Mouse (Mus musculus) forebrain, embryonic 15.5 days (tissue): ENCODE results near the gene Zfp451. TPM values are rescaled to one million over a fixed set of nuclear protein-coding genes. Genes with fewer than 3 reads are reported as not detected.
"Not testable (repeated sequence)": the region's sequence is repeated elsewhere in the genome, so short reads cannot be mapped to it uniquely, and the experiment has no call there.

Experiments
- ATAC-seq: fragments of 200-750 bp; cut with Nextera tagmentation; replicated peaks from 2 replicates; pipeline ENCODE4 v1.8.0; 2017; ENCODE audit warnings: mild to moderate bottlenecking, moderate TSS enrichment, moderate library complexity
- H3K27ac ChIP-seq: fragments of 300-500 bp; sonication (generic); replicated peaks from 2 replicates; pipeline ENCODE4 v1.5.1; 2015; ENCODE audit warnings: mild to moderate bottlenecking, inconsistent platforms
- H3K27me3 ChIP-seq: fragments of 300-500 bp; sonication (generic); 2 replicates; pipeline ENCODE4 v1.6.1; 2015; ENCODE audit warnings: inconsistent platforms
- H3K36me3 ChIP-seq: fragments of 300-500 bp; sonication (generic); 2 replicates; pipeline ENCODE4 v1.6.1; 2015; ENCODE audit warnings: mild to moderate bottlenecking, inconsistent platforms
- H3K4me1 ChIP-seq: fragments of 300-500 bp; sonication (generic); 2 replicates; pipeline ENCODE4 v1.6.1; 2015; ENCODE audit warnings: inconsistent platforms
- H3K4me2 ChIP-seq: fragments of 300-500 bp; sonication (generic); replicated peaks from 2 replicates; pipeline ENCODE4 v1.6.1; 2015; ENCODE audit warnings: mild to moderate bottlenecking, inconsistent platforms
- H3K4me3 ChIP-seq: fragments of 300-500 bp; sonication (generic); 2 replicates; pipeline ENCODE4 v1.5.1; 2015; ENCODE audit warnings: mild to moderate bottlenecking, inconsistent platforms
- H3K9ac ChIP-seq: fragments of 300-500 bp; sonication (generic); replicated peaks from 2 replicates; pipeline ENCODE4 v1.6.1; 2015; ENCODE audit warnings: mild to moderate bottlenecking, inconsistent platforms
- H3K9me3 ChIP-seq: fragments of 300-500 bp; sonication (generic); 2 replicates; pipeline ENCODE4 v1.6.1; 2016; ENCODE audit warnings: inconsistent platforms
- WGBS: fragments of 180-500 bp; shearing (Covaris S2); methylation state at CpG from one replicate; pipeline ENCODE4 v1.1.7; 2015; ENCODE audit warnings: mixed read lengths; 5-methylcytosine and 5-hydroxymethylcytosine counted together
- polyA plus RNA-seq: library from polyadenylated mRNA; unstranded; fragments of >200 nt; fragmentation: Nextera tagmentation; extraction: Ambion mirVana; gene quantifications from 2 replicates; pipeline ENCODE4 v1.2.1, GENCODE M21; 2015

Gene Zfp451
- polyA plus RNA-seq, 1 experiment from 2014 or later, result 47.0 TPM

GRCm38 (mm10) chr1:33756258-33757032, 58.0 kb downstream of the Zfp451 start:
- H3K9ac ChIP-seq, result no peak overlapping the region

GRCm38 (mm10) chr1:33755799-33756198, 58.6 kb downstream of the Zfp451 start:
- H3K9me3 ChIP-seq, result no peaks in the 10 kb centered on the region
- H3K4me3 ChIP-seq, result no peak overlapping the region
- H3K27ac ChIP-seq, result no peak overlapping the region
- no peak for ATAC-seq
- H3K36me3 ChIP-seq, result peaks cover 8% of the 10 kb centered on the region
- peaks cover 38% of the 10 kb centered on the region for H3K4me1 ChIP-seq
- no peaks in the 10 kb centered on the region for H3K27me3 ChIP-seq
- WGBS, result 74% methylated on average over 7 of the region's 7 CpGs
- no peak overlapping the region for H3K9ac ChIP-seq
- no peak overlapping the region for H3K4me2 ChIP-seq

More at GRCm38 (mm10) chr1:33756258-33757032, 58.0 kb downstream of the Zfp451 start:
- 22% methylated on average over 18 of the region's 18 CpGs for WGBS
- Histone ChIP-seq H3K9me3 (no peaks in the 10 kb centered on the region), H3K4me2 (peak overlapping the region; percentile 95), H3K4me3 (peak overlapping the region; percentile 77), H3K27me3 (no peaks in the 10 kb centered on the region), H3K27ac (no peak overlapping the region), H3K36me3 (peaks cover 11% of the 10 kb centered on the region), H3K4me1 (peaks cover 35% of the 10 kb centered on the region)
- no peak for ATAC-seq

- 63% methylated on average over 21 of the region's 21 CpGs for WGBS
Observed at GRCm38 (mm10) chr1:33754965-33755735, 59.2 kb downstream of the Zfp451 start.

GRCm38 (mm10) chr1:33754089-33754488, 60.3 kb downstream of the Zfp451 start:
- 92% methylated on average over 17 of the region's 17 CpGs for WGBS
- H3K9me3 ChIP-seq, result no peaks in the 10 kb centered on the region
- H3K4me3 ChIP-seq, result no peak overlapping the region
- no peak overlapping the region for H3K27ac ChIP-seq
- H3K27me3 ChIP-seq, result no peaks in the 10 kb centered on the region
- peaks cover 38% of the 10 kb centered on the region for H3K4me1 ChIP-seq
- no peak overlapping the region for H3K9ac ChIP-seq
- H3K4me2 ChIP-seq, result no peak overlapping the region
- no peaks in the 10 kb centered on the region for H3K36me3 ChIP-seq
- no peak for ATAC-seq

More at GRCm38 (mm10) chr1:33754965-33755735, 59.2 kb downstream of the Zfp451 start:
- H3K9ac ChIP-seq, result no peak overlapping the region
- H3K9me3 ChIP-seq, result no peaks in the 10 kb centered on the region
- no peak overlapping the region for H3K27ac ChIP-seq
- H3K4me2 ChIP-seq, result 0 out of 2 replicates have a peak overlapping the region, but pooled peaks have one; percentile 0
- H3K4me3 ChIP-seq, result no peak overlapping the region
- peaks cover 1% of the 10 kb centered on the region for H3K36me3 ChIP-seq
- ATAC-seq, result no peak
- H3K4me1 ChIP-seq, result peaks cover 38% of the 10 kb centered on the region
- H3K27me3 ChIP-seq, result no peaks in the 10 kb centered on the region

- peak; percentile 75 for ATAC-seq
- Histone ChIP-seq H3K4me2 (no peak overlapping the region), H3K4me1 (peaks cover 25% of the 10 kb centered on the region; the same call in 1 of the 2 replicates), H3K36me3 (no peaks in the 10 kb centered on the region), H3K4me3 (no peak overlapping the region), H3K27me3 (no peaks in the 10 kb centered on the region), H3K27ac (peak overlapping the region; percentile 29; the same call in 1 of the 2 replicates), H3K9ac (no peak overlapping the region), H3K9me3 (no peaks in the 10 kb centered on the region)
- 50% methylated on average over 10 of the region's 10 CpGs for WGBS
Observed at GRCm38 (mm10) chr1:33751283-33751682, 63.1 kb downstream of the Zfp451 start.

- H3K4me2 ChIP-seq, H3K27ac ChIP-seq, H3K36me3 ChIP-seq, H3K27me3 ChIP-seq, H3K9ac ChIP-seq, H3K9me3 ChIP-seq, ATAC-seq, H3K4me3 ChIP-seq: not testable (repeated sequence)
- H3K4me1 ChIP-seq, result peaks cover 11% of the 10 kb centered on the region; the same call in 1 of the 2 replicates
- 83% methylated on average over 4 of the region's 4 CpGs for WGBS
Observed at GRCm38 (mm10) chr1:33749709-33750108, 64.7 kb downstream of the Zfp451 start.

GRCm38 (mm10) chr1:33749109-33749508, 65.3 kb downstream of the Zfp451 start:
- no peak overlapping the region for H3K9ac ChIP-seq
- H3K4me2 ChIP-seq, result no peak overlapping the region
- no peak overlapping the region for H3K27ac ChIP-seq
- peaks cover 8% of the 10 kb centered on the region; the same call in 1 of the 2 replicates for H3K4me1 ChIP-seq
- WGBS, result 97% methylated on average over 11 of the region's 11 CpGs
- H3K9me3 ChIP-seq, result no peaks in the 10 kb centered on the region
- H3K27me3 ChIP-seq, result no peaks in the 10 kb centered on the region
- H3K36me3 ChIP-seq, result no peaks in the 10 kb centered on the region; the same call in 1 of the 2 replicates
- ATAC-seq, result no peak
- no peak overlapping the region for H3K4me3 ChIP-seq

- Histone ChIP-seq H3K4me1 (no peaks in the 10 kb centered on the region), H3K9me3 (no peaks in the 10 kb centered on the region), H3K36me3 (no peaks in the 10 kb centered on the region; the same call in 1 of the 2 replicates), H3K9ac (no peak overlapping the region), H3K27ac (no peak overlapping the region), H3K27me3 (no peaks in the 10 kb centered on the region), H3K4me3 (no peak overlapping the region), H3K4me2 (no peak overlapping the region)
- WGBS, result 95% methylated on average over 4 of the region's 4 CpGs
- 0 out of 2 replicates have a peak, but pooled peaks have one; percentile 29 for ATAC-seq
Observed at GRCm38 (mm10) chr1:33745901-33746300, 68.5 kb downstream of the Zfp451 start.

GRCm38 (mm10) chr1:33744815-33745214, 69.6 kb downstream of the Zfp451 start:
- not testable (repeated sequence) for H3K4me3 ChIP-seq, H3K36me3 ChIP-seq, H3K9me3 ChIP-seq, H3K27ac ChIP-seq, H3K4me2 ChIP-seq, H3K4me1 ChIP-seq, ATAC-seq, H3K27me3 ChIP-seq, H3K9ac ChIP-seq
- 96% methylated on average over 9 of the region's 9 CpGs for WGBS

- Histone ChIP-seq H3K27me3 (no peaks in the 10 kb centered on the region), H3K4me2 (no peak overlapping the region), H3K27ac (no peak overlapping the region), H3K9me3 (no peaks in the 10 kb centered on the region), H3K36me3 (peaks cover 18% of the 10 kb centered on the region), H3K4me1 (no peaks in the 10 kb centered on the region), H3K9ac (no peak overlapping the region), H3K4me3 (no peak overlapping the region)
- 20% methylated on average over 8 of the region's 8 CpGs for WGBS
- ATAC-seq, result no peak
Observed at GRCm38 (mm10) chr1:33742903-33743302, 71.5 kb downstream of the Zfp451 start.

- Histone ChIP-seq H3K4me1 (no peaks in the 10 kb centered on the region), H3K9ac (no peak overlapping the region), H3K27me3 (no peaks in the 10 kb centered on the region), H3K36me3 (peaks cover 44% of the 10 kb centered on the region), H3K4me3 (no peak overlapping the region), H3K27ac (no peak overlapping the region), H3K9me3 (no peaks in the 10 kb centered on the region), H3K4me2 (no peak overlapping the region)
- ATAC-seq, result peak; percentile 90
- 26% methylated on average over 12 of the region's 12 CpGs for WGBS
Observed at GRCm38 (mm10) chr1:33739302-33739701, 75.1 kb downstream of the Zfp451 start.

- no peak overlapping the region for H3K4me2 ChIP-seq
- H3K27me3 ChIP-seq, result no peaks in the 10 kb centered on the region
- no peaks in the 10 kb centered on the region for H3K4me1 ChIP-seq
- H3K27ac ChIP-seq, result no peak overlapping the region
- H3K36me3 ChIP-seq, result peaks cover 50% of the 10 kb centered on the region
- 88% methylated on average over 11 of the region's 11 CpGs for WGBS
- H3K9me3 ChIP-seq, result no peaks in the 10 kb centered on the region
- peak; percentile 27 for ATAC-seq
- H3K4me3 ChIP-seq, result no peak overlapping the region
- no peak overlapping the region for H3K9ac ChIP-seq
Observed at GRCm38 (mm10) chr1:33738681-33739278, 75.6 kb downstream of the Zfp451 start.
